Mouse (Mus musculus) adrenal gland, postnatal 36 days (tissue): ENCODE results near the gene Lyrm4. TPM values are rescaled to one million over a fixed set of nuclear protein-coding genes. Genes with fewer than 3 reads are reported as not detected.

ENCODE experiments used
- DNase-seq, 2 experiments: peaks; one replicate each; pipeline ENCODE4 v3.0.0; 2021; ENCODE audit warnings: mixed read lengths in 1 of 2
- total RNA-seq, 2 experiments: library from RNA; stranded (reverse); gene quantifications; 2 replicates each; pipeline ENCODE4 v1.2.3; 2021

Gene Lyrm4
- total RNA-seq, 2 experiments from 2014 or later = 19.0 to 22.9 TPM

DNA sequence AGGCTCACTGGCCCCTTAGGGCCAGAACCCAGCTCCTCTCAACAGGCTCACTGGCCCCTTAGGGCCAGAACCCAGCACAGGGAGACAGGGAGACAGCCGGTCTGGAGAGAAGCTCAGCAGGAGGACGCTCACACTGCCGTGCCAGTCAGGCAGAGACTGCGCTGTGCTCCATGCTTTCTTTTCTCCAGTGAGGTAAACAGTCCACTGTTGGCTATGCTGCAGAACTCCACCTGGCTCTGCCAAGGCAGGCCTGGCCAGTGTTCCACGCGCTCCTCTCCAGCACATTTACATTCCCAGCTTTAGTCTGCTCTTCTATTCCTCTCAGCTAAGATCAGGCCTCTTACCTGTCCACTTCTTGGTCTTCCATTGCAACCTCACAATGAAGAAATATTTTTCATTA is 11.7 kb downstream of the Lyrm4 start:
- DNase-seq = no peak

DNA sequence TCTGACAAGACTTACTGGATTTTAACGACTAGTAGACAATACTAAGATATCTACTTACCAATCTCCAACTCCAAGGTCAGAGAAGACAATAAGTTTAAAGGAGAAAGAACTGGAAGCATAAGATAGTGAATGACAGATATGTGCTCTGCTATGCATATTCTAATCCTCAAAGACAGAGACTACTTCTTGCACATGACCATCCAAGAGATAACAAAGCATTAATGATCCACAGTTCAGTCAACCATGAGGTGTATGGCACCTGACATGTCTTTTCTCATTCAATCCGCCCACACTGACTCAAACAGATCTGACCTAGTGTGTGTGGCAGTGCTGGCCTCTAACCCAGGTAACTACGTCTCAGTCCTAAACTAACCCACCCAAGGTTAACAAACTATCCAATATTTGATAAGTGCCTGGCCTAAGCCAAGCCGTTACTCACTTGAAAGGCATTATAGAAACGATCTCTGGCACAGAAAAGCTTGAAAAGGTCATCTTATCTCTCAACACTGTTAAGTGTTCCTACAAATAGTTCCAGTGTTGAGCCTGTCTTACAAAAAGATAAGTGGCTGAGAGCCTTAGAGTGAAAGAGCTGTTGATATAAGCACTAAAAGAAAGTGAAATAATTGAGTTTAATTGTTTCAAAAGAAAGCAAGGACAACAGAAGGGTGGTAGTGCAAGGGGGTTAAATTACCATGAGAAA is 20.5 kb downstream of the Lyrm4 start:
- DNase-seq = no peak

DNA sequence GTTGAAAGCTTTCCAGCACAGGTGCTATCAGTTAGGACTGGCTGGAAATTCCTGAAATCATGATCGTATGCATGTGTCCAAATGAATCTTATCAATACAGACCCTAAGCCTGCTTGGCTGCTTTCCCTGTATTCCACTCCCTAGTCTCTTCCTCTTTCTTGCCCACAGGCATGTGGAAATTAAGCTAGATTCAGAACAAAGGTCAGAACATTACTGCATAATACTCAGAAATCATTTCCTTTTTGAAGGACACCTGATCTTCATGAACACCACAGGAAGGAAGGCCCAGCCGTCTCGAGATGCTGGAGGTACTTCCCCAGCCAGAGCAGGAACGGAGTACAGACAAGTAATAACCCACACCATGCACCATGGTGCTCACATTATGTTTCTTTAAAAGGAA is 29.2 kb downstream of the Lyrm4 start:
- DNase-seq = no peak

DNA sequence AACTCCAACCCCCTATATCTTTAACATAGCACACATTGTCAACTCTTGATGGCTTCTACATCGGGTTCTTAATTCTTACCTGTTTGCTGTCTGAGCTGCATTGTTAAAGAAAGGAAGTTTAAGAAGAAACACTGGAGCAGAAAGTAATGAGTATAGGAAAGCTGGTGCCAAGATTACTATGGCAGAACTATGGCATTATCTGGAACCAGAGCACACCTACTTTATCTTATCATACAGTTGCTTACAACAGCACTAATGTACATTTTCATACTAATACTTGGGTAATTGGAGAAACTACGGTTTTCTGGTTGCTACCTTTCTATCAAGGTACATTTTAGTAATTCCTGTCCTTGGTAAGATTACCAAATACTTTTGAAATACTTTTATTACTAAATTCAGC is 29.9 kb downstream of the Lyrm4 start:
- DNase-seq = no peak

DNA sequence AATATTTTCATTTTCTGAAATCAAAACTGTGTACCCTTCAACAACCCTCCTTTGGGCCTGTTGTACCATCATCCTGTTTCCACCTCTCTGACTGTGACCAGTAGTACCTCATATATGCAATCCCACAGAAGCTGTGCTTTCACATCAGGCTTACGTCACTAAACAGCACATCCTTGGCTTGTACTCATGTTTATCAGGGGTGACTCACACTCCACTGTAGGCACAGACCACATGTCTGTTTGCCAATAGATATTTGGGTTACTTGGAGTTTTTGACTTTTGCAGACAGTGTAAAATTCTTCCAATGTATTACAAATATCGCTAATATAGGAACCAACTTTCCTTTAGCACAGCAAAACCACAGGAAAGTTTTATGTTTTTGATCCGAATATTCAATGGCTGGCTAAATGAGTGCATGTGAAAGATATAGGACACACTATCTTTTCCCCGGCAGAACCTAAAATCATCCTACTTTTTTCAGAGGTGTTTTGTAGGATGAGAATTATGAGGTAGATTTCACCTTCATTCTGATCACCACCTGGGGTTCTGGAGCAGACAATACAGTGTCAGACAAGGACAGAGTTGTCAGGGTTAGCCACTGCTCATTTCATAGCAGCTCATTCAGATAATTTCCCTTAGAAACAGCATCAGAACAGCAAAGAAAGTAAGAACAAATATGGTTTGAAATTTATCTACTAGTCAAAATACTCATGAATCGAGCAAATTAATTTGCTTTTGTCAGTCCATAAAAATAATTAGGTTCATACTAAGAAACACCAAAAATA is 30.5 kb downstream of the Lyrm4 start:
- peak; percentile 52 to 56 for DNase-seq

DNA sequence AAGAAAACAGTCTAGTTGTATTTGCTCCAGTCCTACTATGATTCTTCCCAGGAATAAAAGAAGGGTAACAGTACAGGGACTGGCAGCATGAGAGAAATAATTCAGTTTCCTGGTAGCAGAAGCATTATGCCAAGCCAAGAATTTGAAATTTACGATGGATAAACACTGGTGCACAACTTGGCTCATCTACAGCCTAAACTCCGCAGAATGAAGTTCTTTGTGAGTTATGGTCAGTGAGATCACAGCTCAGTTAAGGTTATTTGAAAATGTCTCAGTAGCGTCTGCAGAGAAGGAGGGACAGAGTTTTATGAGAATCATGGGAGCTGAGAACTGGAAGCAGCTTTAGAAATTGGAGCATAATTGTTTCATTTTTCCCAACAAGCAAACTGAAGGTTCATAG is 31.4 kb downstream of the Lyrm4 start:
- DNase-seq = no peak

DNA sequence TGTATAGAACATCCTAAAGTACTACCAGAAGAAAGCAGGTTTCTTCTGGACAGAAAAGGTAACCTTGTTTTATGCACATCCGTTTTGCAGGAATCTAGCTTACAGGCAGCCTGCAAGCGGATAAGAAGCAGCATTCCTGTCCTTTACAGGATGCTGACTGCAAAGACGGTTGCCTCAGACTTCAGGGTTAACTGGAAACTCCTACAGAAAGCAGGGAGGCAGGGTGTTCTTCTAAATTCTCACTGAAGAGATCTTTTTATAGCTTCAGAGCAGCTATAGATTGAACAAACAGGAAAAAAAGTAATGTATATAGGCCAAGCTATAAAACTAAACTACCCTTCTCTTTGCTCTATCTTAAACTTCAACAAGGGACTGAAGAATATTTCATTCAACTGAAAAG is 32.6 kb downstream of the Lyrm4 start:
- no peak for DNase-seq

DNA sequence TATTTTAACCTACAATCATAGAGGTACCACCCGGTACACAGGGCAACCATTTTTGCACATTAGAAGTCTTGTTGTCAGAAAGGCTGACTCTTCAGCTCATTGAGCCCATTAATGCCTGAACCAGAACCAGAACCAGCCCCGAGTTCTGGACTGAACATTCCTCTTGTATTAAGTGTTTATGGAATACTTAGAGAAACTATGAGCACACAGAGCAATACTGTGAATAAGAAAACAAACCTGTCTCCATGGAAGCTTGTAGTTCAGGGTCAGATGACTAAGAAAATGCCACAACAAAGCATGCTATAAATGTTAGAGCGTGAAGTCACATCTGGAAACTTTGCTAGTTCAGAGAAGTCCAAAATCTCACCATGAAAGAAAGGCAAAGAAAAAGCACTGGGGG is 35.7 kb downstream of the Lyrm4 start:
- peak in 1 of 2 experiments; percentile 36 for DNase-seq

DNA sequence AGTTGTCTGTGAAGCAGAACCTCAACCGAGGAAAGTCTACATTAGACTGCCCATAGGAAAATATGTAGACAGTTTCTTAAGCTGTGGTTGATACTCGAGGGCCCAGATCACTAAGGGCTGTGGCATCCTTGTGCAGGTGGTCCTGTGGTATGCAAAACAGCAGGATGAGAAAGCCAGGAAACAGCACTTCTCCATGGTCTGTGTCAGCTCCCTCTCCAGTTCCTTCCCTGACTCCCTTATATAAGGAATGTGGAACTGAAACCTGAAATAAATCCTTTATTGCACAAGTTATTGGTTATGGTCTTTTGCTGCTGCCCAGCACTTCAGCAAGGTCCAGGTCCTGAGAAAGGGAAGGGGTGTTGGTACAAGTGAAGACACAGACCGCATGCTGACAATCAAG is 42.8 kb downstream of the Lyrm4 start:
- DNase-seq = no peak

DNA sequence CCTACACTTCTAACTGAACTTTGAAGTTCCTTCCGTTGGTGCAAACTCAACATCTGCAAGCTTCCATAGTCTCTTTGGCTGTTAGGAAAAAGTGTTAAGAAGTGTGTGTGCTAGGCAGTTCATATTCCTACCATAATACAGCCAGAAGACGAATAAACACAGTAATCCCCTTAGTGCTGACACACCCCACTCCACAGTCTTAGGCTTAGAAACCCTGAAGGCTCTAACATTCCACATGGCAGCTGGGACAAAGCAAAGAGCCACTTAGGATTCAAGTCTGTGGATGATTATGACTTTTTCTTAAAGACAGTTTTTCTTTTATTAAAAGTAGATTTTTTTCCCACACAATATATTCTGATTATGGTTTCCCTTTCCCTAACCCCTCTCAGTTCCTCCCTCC is 50.6 kb downstream of the Lyrm4 start:
- no peak for DNase-seq

DNA sequence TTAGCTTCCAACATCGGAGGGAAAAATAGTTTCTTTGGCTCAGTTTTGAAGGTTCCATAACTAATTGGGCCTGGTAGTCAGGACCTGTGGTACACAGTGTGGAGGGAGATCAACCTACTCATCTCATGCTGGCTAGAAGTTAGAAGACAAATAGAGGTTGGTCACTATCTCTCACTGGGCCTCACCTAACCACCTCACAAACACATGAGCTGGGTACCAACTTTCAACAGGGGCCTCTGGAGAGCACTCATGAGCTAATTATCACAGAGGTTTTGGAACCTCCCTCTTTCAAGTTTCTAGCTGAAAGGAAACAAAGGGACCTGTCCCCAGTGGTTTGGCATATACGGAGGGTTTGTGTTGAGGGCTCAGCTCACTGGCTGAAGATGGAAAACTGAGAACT is 59.8 kb downstream of the Lyrm4 start:
- DNase-seq = no peak

DNA sequence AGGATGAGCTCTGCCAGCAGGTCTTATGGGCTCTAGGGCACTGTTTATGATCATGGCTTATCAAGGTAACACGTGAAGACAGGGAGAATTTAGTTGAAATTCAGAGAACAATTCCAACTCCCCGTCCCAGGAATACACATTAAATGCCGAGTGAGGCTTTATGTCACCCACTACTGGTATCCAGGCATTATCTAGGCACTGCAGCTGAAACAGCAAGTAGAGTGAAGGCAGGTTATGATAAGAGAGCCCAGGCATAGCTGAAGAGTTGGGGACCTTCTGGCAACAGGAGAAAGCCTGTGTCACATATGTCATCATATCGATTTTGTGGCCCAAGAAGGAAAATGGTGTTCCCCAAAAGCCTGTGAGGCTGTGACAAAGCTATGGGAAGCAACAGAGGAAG is 60.4 kb downstream of the Lyrm4 start:
- no peak for DNase-seq

DNA sequence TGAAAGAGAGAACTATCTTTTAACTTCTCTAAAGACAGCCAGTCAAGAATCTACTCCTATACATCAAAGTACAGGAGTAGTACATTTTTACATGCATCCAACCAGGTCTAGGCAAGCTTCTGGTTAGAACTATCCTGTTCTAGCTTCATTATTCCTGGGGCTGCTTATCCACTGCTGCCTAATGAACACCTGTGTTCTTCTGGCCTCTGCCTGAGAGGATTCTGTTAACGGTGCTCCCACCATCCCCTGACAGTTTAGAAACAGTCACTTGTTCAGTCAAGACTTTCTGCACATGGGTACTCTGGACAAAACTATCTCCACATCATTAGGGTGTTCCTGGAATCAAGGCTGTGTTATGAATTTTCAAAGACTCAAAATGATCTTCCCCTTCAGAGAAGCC is 60.8 kb downstream of the Lyrm4 start:
- no peak for DNase-seq

DNA sequence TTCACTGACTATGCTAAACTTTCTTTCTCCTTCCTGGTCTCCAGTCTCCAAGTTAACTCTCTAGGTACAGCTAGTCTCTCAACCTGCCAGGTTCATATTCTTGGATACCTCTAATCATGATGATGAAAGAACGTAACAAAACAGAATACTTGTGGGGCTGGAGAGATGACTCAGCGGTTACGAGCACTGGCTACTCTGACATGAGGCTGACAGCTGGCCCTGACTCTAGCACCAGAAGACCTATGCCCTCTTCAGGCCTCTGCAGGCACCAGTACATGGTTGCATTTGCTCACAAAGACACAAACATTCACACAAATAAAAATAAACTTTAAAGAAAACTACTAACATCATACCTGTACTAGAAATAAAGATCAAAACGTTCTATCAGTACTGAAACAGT is 81.8 kb downstream of the Lyrm4 start:
- DNase-seq = peak; percentile 29 to 31

DNA sequence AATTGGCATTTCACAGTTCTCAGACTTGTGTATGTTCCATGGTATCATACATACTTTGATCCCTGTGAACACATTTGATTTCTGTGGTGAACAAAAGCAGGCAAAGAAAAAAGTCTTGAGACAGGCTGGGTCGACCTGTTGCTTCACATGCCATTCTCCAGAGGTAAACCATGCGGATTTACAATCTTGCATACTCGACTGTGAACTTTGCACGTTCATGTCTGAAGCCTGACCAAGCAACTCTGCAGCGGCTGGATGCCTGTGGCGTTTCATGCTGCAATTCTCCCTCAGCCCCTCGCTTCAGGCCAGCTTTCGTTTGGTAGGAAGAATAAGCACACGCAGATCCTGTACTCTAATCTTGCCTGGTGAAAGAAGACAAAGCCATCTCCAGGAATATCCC is 85.4 kb downstream of the Lyrm4 start:
- no peak for DNase-seq

DNA sequence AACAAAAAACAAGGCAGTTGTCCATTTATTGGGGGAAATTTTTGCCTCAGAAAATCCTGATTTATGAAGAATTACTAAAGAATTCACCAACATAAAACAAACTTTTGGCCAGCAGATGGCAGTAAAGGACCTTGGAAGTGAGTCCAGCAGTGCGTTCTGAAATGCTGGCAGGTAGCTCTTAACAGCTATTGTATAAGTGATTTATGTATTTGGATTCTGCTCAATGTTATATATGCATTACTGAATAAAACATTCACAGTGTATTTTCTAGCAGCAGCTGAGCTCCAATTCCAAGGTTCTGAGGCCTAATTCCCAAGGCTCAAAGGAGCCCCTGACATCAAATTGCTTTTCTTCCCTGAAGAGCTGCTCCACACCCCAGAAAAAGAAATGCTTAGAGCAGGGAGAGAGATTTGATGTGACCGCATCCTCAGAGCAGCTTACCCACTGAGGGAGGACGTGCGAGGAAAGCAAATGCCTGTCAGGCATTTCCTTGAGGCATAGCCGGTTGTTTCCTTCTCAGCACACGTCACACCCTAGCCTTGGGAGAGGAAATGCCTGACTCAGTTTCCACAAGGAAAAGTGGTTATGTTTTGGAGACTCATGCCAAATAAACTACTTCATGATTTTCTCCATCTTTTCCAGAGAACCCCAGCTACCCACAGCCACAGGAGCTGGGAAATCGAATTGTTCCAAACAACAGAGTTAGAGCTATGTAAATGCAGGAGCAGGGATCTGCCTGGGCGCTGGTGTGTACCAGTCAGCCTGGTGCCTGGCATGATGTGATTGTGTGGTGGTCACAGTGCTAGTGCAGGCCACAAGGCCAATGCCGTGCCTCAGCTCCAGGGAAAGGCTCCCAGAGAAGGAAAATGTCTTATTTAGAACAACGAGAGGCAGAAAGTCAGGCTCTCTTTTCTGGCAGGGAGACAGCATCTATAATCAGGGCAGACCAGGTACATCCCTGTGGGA is 97.7 kb downstream of the Lyrm4 start:
- DNase-seq = peak; percentile 59 to 78

DNA sequence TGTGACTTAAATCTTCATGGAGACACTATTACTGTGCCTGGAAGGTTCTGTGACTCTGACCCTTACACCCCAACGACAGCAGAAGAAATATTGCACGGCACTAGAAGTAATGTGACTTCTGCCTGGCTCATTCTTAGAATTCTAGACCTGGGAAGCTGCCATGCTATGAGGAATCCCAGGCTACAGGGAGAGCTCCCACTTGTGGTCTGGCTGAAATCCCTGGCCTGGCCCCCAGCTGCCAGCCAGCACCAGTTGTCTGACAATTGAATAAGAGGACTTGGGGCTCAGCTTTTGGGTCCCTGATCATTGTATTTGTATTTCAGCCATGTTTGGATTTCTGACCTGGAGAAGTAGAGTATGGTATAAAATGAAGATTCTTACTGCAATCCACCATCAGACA is 99.3 kb downstream of the Lyrm4 start:
- no peak for DNase-seq

DNA sequence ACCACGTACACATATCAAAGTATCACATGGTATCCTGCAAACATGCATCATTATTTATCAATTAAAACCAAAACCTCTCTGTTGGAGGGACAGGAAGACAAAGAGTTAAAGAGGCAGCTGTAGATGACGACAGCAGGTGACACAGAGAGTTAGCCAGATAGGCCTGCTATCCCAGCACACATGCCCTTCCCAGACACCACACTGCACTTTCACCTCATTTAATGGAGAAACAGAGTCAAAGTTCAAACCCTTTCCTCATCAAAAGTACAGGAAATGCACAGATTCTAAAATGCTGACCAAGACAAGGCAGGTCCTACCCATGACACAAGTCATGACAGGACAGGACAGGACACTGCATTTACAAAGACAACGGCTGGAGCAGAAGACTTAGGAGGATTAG is 101.7 kb downstream of the Lyrm4 start:
- no peak for DNase-seq

DNA sequence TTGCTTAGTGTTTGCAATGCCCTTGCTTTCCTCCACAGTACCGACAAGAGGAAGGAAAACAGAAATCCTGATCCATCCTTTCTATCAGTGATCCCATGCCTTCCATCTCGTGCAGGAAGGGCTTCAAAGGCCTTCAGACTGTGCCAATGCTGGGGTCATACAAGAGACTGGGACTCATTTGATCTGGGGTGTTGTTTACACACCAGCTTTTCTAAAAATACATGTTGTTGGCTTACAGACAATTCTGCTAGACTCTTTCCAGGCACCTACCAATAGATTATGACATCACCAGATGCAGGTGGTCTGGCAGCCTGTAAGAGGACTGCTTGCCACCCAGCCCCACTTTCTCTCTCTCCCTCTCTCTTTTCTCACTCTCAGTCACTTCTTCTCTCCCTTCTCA is 107.3 kb downstream of the Lyrm4 start:
- DNase-seq = no peak

DNA sequence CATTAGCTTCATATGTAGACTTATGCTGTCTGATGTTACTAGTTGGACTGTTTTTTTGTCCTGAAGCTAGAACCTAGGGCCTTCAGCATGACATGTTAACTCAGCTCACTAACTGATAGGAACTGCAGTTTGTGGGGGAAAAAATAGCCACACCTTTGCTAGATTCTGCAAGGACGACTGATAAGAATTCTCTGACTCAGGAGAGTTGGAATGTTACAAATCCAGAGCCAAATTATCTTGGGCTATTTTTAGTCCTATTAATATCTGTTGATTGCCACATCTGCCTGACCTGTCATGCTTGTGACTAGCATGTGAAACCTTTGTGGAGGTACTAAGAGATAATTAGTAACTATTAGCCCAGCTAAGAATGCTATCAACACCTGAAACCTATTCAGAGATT is 116.5 kb downstream of the Lyrm4 start:
- no peak for DNase-seq

DNA sequence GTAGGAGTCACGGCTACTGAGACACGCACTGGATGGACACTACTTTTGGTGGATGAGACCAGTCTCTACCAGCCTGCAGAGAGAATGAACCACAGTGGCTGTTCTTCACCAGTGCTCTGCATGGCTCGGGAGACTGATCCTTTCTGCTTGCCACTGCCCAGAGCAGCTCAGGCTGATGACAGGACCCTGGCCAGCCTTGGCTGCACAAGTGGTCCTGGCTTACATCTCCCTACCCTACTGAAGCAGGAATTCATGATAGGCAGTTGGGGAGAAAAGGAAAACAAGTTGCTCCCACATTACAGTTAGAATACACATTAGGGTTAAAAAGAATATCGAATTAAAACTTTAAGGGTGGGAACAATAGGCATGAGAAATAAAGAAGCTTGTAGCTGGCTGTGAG is 119.7 kb downstream of the Lyrm4 start:
- no peak for DNase-seq

DNA sequence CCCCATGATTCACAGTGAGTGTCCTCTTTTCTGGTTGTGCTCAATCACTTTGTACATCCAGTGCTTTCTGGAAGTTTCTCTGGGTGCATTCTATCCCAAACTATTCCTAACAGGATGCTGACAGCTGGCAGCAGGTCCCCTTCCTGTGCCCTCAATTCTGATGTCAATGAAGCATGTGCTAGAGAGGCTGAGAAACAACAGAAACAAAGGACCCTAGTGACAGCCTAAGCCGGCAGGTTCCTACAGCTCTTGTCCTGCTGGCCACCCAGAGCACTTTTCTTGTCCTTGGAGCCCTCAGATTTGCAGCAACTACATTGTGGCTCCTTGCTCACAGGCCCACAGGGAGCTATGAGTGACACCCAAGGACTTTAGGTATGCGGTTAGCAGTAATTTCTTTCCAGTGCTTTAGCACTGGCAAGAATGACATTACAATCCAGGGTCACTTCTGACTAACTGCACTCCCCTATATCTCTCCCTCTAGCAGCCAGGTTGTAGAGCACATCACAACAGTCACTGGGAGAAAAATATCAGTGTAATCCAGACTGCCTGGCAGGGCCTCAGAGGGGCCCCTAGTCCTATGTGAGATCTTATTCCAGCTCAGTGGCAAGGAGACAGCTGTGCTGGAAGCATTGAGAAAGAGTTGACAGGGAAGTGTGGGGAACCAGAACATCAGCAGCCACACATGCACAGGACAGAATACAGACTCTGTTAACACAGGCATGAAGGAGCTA is 121.5 kb downstream of the Lyrm4 start:
- DNase-seq = peak; percentile 35 to 41
